19 mouse cellular contexts compared by ENCODE assay signal in the genomic region with DNA sequence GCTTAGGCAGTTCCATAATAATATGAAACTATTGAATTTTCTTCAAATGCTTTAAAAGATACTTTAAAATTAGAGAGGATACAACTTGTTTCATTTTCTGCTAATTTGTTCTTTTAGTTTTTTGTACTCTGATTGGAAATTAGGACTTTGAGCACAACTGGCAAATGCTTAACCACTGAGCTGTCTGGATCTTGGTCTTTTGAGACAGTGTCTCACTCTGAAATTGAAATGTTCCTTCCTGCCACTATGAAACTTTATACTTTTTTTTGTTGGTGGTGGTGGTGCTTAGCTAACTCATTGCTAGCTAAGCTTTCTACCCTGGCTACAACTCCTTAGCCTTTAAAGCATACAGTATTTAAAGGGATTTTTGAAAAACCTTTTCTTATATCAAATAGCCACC.
"Had no signal": no experiment of that assay in that cellular context is flagged by ENCODE, and none has a peak within 500 bp of the region (broad histone marks: within the 10 kb centered on the region; RNA-seq: fewer than 3 reads in every experiment).

No protein-coding gene starts in this region.

- H3K4me2 ChIP-seq: lung, embryonic 14.5 days; midbrain, embryonic 12.5 days; neural tube, embryonic 13.5 days; neural tube, embryonic 15.5 days had no signal

- H3K4me3 ChIP-seq: midbrain, embryonic 10.5 days; midbrain, embryonic 12.5 days; myocyte; neural tube, embryonic 13.5 days; neural tube, embryonic 15.5 days had no signal

- H3K9me3 ChIP-seq: neural tube, embryonic 15.5 days had no signal

- H3K36me3 ChIP-seq: neural tube, embryonic 13.5 days; neural tube, embryonic 15.5 days had no signal

- H3K27me3 ChIP-seq: midbrain, embryonic 12.5 days; neural tube, embryonic 13.5 days; neural tube, embryonic 15.5 days had no signal

- H3K9ac ChIP-seq: lung, embryonic 14.5 days; midbrain, embryonic 12.5 days; neural tube, embryonic 13.5 days; neural tube, embryonic 15.5 days had no signal

- ATAC-seq: midbrain, embryonic 16.5 days had no signal

- DNase-seq: lung, adult 18-20 months; lung, embryonic 14.5 days; lung, postnatal 10 days; lung, postnatal 4 days; midbrain, embryonic 14.5 days; retina, postnatal 1 day; right cerebral cortex, adult 18-20 months; right cerebral cortex, postnatal 25 days; right cerebral cortex, postnatal 4 days; spleen, adult 18-20 months; thymus, adult 18-20 months; thymus, postnatal 14 days; thymus, postnatal 36 days had no signal

- H3K27ac ChIP-seq: midbrain, embryonic 10.5 days; midbrain, embryonic 12.5 days; neural tube, embryonic 13.5 days; neural tube, embryonic 15.5 days had no signal
